Mouse (Mus musculus) G1E (cell line): ENCODE measurements around the gene Glis2.

Experiments used
- CTCF ChIP-seq: IDR thresholded peaks from 2 replicates; pipeline ENCODE4 v1.5.1; 2012; ENCODE audit warnings: low read depth, low read length, inconsistent platforms, mixed read lengths
- GATA1 ChIP-seq: IDR thresholded peaks from 2 replicates; pipeline ENCODE4 v1.6.1; 2012; ENCODE audit warnings: borderline replicate concordance, low read length, inconsistent platforms, mixed read lengths
- POLR2AphosphoS5 ChIP-seq: IDR thresholded peaks from 2 replicates; pipeline ENCODE4 v1.6.1; 2012; ENCODE audit warnings: low read depth, low read length, inconsistent platforms; ENCODE audit not compliant: insufficient replicate concordance
- TAL1 ChIP-seq: conservative IDR thresholded peaks from 2 replicates; pipeline ENCODE4 v1.6.1; 2012; ENCODE audit warnings: low read depth, low read length, inconsistent platforms, mixed read lengths

DNA sequence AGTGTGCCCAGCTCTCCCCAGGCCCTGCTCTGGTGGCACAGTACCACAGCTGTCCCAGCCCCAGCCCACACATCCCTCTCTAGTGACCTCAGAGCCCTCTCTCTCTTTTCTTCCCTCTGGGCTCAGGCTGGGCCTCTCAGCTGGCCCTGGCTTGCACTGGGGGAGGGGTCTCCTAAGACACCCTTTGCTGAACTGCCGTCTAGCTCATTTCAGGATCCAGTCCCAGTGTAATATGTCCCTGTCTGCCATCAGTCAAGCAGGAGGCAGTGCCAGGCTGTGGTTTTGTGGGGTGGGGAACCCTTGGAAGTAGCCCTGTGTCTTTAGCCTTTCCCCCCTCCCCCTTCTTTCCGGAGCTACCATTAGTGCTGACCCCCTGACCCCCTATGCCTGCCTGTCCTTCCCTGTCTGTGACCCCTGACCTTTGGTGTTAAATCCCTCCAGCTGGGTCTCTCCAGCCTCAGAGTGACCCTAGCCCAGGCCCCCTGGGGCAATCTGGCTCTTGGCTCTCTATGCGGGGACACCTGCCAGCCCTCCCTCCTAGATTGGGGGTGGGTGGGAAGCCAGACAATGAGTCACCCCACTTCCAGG, 1.7 kb downstream of the Glis2 start:
- TF ChIP-seq CTCF (no peak), GATA1 (no peak), TAL1 (no peak), POLR2AphosphoS5 (no peak)
